Mouse (Mus musculus) limb, embryonic 14.5 days (tissue): ENCODE results near the gene Smtnl2. TPM values are rescaled to one million over a fixed set of nuclear protein-coding genes. Genes with fewer than 3 reads are reported as not detected.

ENCODE experiments used
- ATAC-seq: fragments of 200-750 bp; cut with Nextera tagmentation; 2 replicates; pipeline ENCODE4 v1.8.0; 2017; ENCODE audit warnings: low read depth, moderate number of reproducible peaks, moderate TSS enrichment; ENCODE audit not compliant: low FRiP score
- DNase-seq: peaks from one replicate; pipeline ENCODE4 v3.0.0-alpha.2; 2015; ENCODE audit warnings: low spot score
- H3K27ac ChIP-seq: fragments of 300-500 bp; sonication (generic); replicated peaks from 2 replicates; pipeline ENCODE4 v1.5.1; 2014; ENCODE audit warnings: low read depth, mild to moderate bottlenecking, low read length, moderate library complexity, mixed read lengths
- H3K27me3 ChIP-seq: fragments of 300-500 bp; sonication (generic); 2 replicates; pipeline ENCODE4 v1.6.1; 2014; ENCODE audit warnings: low read length, mixed read lengths; ENCODE audit not compliant: control insufficient read depth, insufficient read depth
- H3K36me3 ChIP-seq: fragments of 300-500 bp; sonication (generic); 2 replicates; pipeline ENCODE4 v1.6.1; 2014; ENCODE audit warnings: mild to moderate bottlenecking, low read length, moderate library complexity, mixed read lengths; ENCODE audit not compliant: control insufficient read depth, insufficient read depth
- H3K4me1 ChIP-seq: fragments of 300-500 bp; sonication (generic); 2 replicates; pipeline ENCODE4 v1.6.1; 2014; ENCODE audit warnings: antibody characterized with exemption, low read length, mixed read lengths; ENCODE audit not compliant: control insufficient read depth, insufficient read depth
- H3K4me2 ChIP-seq: fragments of 300-500 bp; sonication (generic); replicated peaks from 2 replicates; pipeline ENCODE4 v1.6.1; 2014; ENCODE audit warnings: low read depth, mild to moderate bottlenecking, low read length, moderate library complexity; ENCODE audit not compliant: severe bottlenecking
- H3K4me3 ChIP-seq: fragments of 300-500 bp; sonication (generic); replicated peaks from 2 replicates; pipeline ENCODE4 v1.5.1; 2014; ENCODE audit warnings: low read length
- H3K9ac ChIP-seq: fragments of 300-500 bp; sonication (generic); 2 replicates; pipeline ENCODE4 v1.6.1; 2014; ENCODE audit warnings: mild to moderate bottlenecking, low read depth, low read length, moderate library complexity; ENCODE audit not compliant: severe bottlenecking
- H3K9me3 ChIP-seq: fragments of 300-500 bp; sonication (generic); 2 replicates; pipeline ENCODE4 v1.6.1; 2016; ENCODE audit warnings: low read length; ENCODE audit not compliant: control insufficient read depth
- POLR2A ChIP-seq: fragments of 200-500 bp; IDR thresholded peaks from 2 replicates; pipeline ENCODE4 v1.8.0; 2012; ENCODE audit warnings: inconsistent platforms, mild to moderate bottlenecking, moderate library complexity, borderline replicate concordance; ENCODE audit not compliant: insufficient read depth, insufficient read length; ENCODE audit errors: extremely low read depth
- WGBS: fragments of 180-500 bp; shearing (Covaris S2); extraction: QIAGEN DNeasy Blood & Tissue Kit; methylation state at CpG from one replicate; pipeline ENCODE4 v1.1.7; 2014; 5-methylcytosine and 5-hydroxymethylcytosine counted together
- polyA plus RNA-seq, 2 experiments: library from polyadenylated mRNA; depleted of rRNA in 1 of 2; stranded (reverse) in 1 of 2; unstranded in 1 of 2; fragments of >200 nt; fragmentation: Nextera tagmentation in 1 of 2; extraction: Ambion mirVana in 1 of 2; gene quantifications; 2 replicates each; pipeline versions ENCODE4 v1.2.1 to v1.2.3; 2012 to 2014

Smtnl2 gene
- polyA plus RNA-seq, 2 experiments: 23.9 to 31.9 TPM

DNA sequence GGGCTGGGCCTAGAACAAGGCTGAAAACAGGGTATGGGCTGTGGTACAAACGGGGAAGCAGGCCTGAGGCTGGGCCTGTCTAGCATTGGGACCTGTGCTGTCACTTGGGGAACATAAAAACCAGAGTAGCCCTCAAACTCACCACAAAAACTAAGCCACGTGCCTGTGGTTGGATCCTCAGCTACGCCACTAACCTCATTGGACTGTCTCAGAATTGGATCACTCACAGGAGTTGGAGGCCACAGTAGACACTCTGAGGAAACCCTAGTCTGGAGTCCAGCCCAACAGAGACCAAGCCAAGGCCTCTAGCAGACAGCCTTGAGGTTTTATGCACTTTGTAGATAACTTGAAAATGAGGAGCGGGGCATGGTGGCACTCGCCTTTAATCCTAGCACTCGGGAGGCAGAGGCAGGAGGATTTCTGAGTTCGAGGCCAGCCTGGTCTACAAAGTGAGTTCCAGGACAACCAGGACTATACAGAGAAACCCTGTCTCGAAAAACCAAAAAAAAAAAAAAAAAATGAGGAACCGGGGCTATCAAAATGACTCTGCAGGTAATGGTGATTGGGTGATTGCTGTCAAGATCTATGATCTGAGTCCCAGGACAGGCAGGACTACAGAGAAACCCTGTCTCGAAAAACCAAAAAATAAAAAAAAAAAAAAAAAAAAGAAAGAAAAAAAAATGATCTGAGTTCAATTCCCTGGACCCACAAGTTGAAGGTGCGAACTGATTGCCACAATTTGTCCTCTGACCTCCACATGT lies 10.2 kb upstream of the Smtnl2 start:
- H3K9ac ChIP-seq: no peak overlapping the region
- no peak overlapping the region for H3K4me2 ChIP-seq
- no peaks in the 10 kb centered on the region for H3K36me3 ChIP-seq
- no peak for ATAC-seq
- no peak for DNase-seq
- TF ChIP-seq POLR2A: no peak
- H3K4me1 ChIP-seq: peaks cover 4% of the 10 kb centered on the region; the same call in 1 of the 2 replicates
- no peaks in the 10 kb centered on the region for H3K9me3 ChIP-seq
- no peak overlapping the region for H3K4me3 ChIP-seq
- no peaks in the 10 kb centered on the region for H3K27me3 ChIP-seq
- H3K27ac ChIP-seq: no peak overlapping the region
- 83% methylated on average over 11 of the region's 11 CpGs for WGBS

- DNase-seq (no peak), ATAC-seq (no peak)
- H3K27me3 ChIP-seq: no peaks in the 10 kb centered on the region
- no peak overlapping the region for H3K4me3 ChIP-seq
- H3K9ac ChIP-seq: no peak overlapping the region
- H3K27ac ChIP-seq: no peak overlapping the region
- 85% methylated on average over 6 of the region's 6 CpGs for WGBS
- H3K9me3 ChIP-seq: no peaks in the 10 kb centered on the region
- peaks cover 4% of the 10 kb centered on the region; the same call in 1 of the 2 replicates for H3K4me1 ChIP-seq
- no peak for TF ChIP-seq POLR2A
- H3K36me3 ChIP-seq: no peaks in the 10 kb centered on the region
- no peak overlapping the region for H3K4me2 ChIP-seq
Observed at GRCm38 (mm10) chr11:72420460-72421122, 9.1 kb upstream of the Smtnl2 start.

DNA sequence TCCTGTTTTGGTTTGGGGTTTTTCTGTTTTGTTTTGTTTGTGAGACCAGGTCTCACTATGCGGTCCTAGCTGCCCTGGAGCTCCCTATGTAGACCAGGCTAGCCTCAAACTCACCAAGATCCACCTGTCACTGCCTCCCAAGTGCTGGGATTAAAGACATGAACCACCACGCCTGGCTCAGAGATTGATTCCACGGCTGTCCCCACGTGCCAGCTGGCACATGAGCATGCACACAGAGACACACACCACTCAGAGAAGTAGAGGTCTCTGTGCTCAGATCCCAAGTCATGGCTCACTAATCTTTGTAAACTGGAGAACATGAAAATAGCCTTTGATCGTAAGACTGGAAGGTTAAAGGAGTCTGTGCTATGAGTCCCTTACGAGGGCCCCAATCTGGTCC lies 7.5 kb upstream of the Smtnl2 start:
- Histone ChIP-seq H3K4me1 (peaks cover 4% of the 10 kb centered on the region; the same call in 1 of the 2 replicates), H3K36me3 (no peaks in the 10 kb centered on the region), H3K4me2 (no peak overlapping the region), H3K27me3 (no peaks in the 10 kb centered on the region), H3K9me3 (no peaks in the 10 kb centered on the region), H3K27ac (no peak overlapping the region), H3K4me3 (no peak overlapping the region), H3K9ac (no peak overlapping the region)
- TF ChIP-seq POLR2A: no peak
- DNase-seq: no peak
- ATAC-seq: no peak
- 86% methylated on average over 6 of the region's 6 CpGs for WGBS

DNA sequence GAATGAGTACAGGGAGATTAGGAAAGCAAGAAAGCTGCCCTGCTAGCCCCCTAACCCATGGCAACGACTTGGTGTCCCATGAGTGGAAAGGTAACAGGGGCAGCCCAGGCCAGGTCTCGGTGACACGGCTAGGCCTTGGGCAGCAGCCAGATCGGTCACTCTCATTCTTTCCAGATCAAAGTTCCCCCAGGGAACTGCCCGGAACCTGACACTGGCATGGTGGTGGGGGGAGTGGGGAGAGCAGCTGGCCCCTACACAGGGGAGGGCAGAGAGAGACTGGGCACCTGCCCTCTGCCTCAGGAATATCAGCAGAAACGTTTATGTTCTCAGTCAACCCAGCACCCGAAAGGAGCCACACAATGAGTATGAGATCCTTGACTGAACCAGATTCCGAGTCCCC lies 6.7 kb upstream of the Smtnl2 start:
- H3K27ac ChIP-seq: no peak overlapping the region
- TF ChIP-seq POLR2A: no peak
- ATAC-seq (no peak), DNase-seq (no peak)
- no peak overlapping the region for H3K4me2 ChIP-seq
- H3K9ac ChIP-seq: no peak overlapping the region
- WGBS: 42% methylated on average over 8 of the region's 8 CpGs
- H3K4me3 ChIP-seq: no peak overlapping the region
- H3K36me3 ChIP-seq: no peaks in the 10 kb centered on the region
- peaks cover 4% of the 10 kb centered on the region; the same call in 1 of the 2 replicates for H3K4me1 ChIP-seq
- no peaks in the 10 kb centered on the region for H3K27me3 ChIP-seq
- no peaks in the 10 kb centered on the region for H3K9me3 ChIP-seq

- no peaks in the 10 kb centered on the region for H3K27me3 ChIP-seq
- no peak for TF ChIP-seq POLR2A
- ATAC-seq (no peak), DNase-seq (no peak)
- H3K36me3 ChIP-seq: no peaks in the 10 kb centered on the region
- peaks cover 4% of the 10 kb centered on the region; the same call in 1 of the 2 replicates for H3K4me1 ChIP-seq
- H3K27ac ChIP-seq: no peak overlapping the region
- no peaks in the 10 kb centered on the region for H3K9me3 ChIP-seq
- no peak overlapping the region for H3K4me3 ChIP-seq
- H3K9ac ChIP-seq: peak overlapping the region; percentile 12; the same call in 1 of the 2 replicates
- H3K4me2 ChIP-seq: no peak overlapping the region
- 13% methylated on average over 4 of the region's 4 CpGs for WGBS
Observed at GRCm38 (mm10) chr11:72417376-72417775, 5.9 kb upstream of the Smtnl2 start.
